Mouse (Mus musculus) G1E (cell line): ENCODE measurements at regions not wholly inside any gene's neighbourhood (a gene's known extent, or its start where the extent isn't known, plus 50 kb on each side); places are given as distances from the start of the nearest gene placed in this dataset.

Experiments
- ATAC-seq: 2 replicates; pipeline ENCODE4 v1.8.0; 2016; ENCODE audit warnings: mild to moderate bottlenecking; ENCODE audit not compliant: insufficient number of reproducible peaks, poor library complexity, low FRiP score, severe bottlenecking; ENCODE audit errors: extremely low read depth
- DNase-seq: peaks from one replicate; pipeline ENCODE4 v3.0.0; 2012; ENCODE audit warnings: low spot score
- H3K27me3 ChIP-seq: 2 replicates; pipeline ENCODE4 v1.6.1; 2012; ENCODE audit warnings: mild to moderate bottlenecking, low read length, inconsistent platforms; ENCODE audit not compliant: insufficient read depth
- H3K36me3 ChIP-seq: replicated peaks from 2 replicates; pipeline ENCODE3; 2012; ENCODE audit warnings: mild to moderate bottlenecking, inconsistent platforms
- H3K4me1 ChIP-seq: 2 replicates; pipeline ENCODE4 v1.6.1; 2012; ENCODE audit warnings: low read depth, low read length, inconsistent platforms, mixed read lengths; ENCODE audit not compliant: insufficient read depth
- H3K4me3 ChIP-seq: 2 replicates; pipeline ENCODE4 v1.5.1; 2012; ENCODE audit warnings: low read depth, mild to moderate bottlenecking, inconsistent platforms, low read length, moderate library complexity, mixed read lengths
- H3K9me3 ChIP-seq: replicated peaks from 2 replicates; pipeline ENCODE4 v1.6.1; 2012; ENCODE audit warnings: inconsistent platforms
- CTCF ChIP-seq: IDR thresholded peaks from 2 replicates; pipeline ENCODE4 v1.5.1; 2012; ENCODE audit warnings: low read depth, low read length, inconsistent platforms, mixed read lengths
- GATA1 ChIP-seq: IDR thresholded peaks from 2 replicates; pipeline ENCODE4 v1.6.1; 2012; ENCODE audit warnings: borderline replicate concordance, low read length, inconsistent platforms, mixed read lengths
- GATA2 ChIP-seq: IDR thresholded peaks from 2 replicates; pipeline ENCODE4 v1.6.1; 2012; ENCODE audit warnings: low read depth, low read length, inconsistent platforms, borderline replicate concordance
- POLR2AphosphoS5 ChIP-seq: IDR thresholded peaks from 2 replicates; pipeline ENCODE4 v1.6.1; 2012; ENCODE audit warnings: low read depth, low read length, inconsistent platforms; ENCODE audit not compliant: insufficient replicate concordance
- TAL1 ChIP-seq: conservative IDR thresholded peaks from 2 replicates; pipeline ENCODE4 v1.6.1; 2012; ENCODE audit warnings: low read depth, low read length, inconsistent platforms, mixed read lengths

GRCm38 (mm10) chr10:67711961-67712360 is 163.2 kb upstream of the Ado start:
- Histone ChIP-seq H3K4me3 (no peak overlapping the region), H3K36me3 (no peaks in the 10 kb centered on the region), H3K9me3 (peaks cover 8% of the 10 kb centered on the region), H3K27me3 (no peaks in the 10 kb centered on the region), H3K4me1 (no peaks in the 10 kb centered on the region)
- TF ChIP-seq GATA1: no peak
- TF ChIP-seq TAL1: no peak
- TF ChIP-seq CTCF: no peak
- TF ChIP-seq POLR2AphosphoS5: no peak
- no peak for TF ChIP-seq GATA2
- no peak for DNase-seq
- no peak for ATAC-seq

DNA sequence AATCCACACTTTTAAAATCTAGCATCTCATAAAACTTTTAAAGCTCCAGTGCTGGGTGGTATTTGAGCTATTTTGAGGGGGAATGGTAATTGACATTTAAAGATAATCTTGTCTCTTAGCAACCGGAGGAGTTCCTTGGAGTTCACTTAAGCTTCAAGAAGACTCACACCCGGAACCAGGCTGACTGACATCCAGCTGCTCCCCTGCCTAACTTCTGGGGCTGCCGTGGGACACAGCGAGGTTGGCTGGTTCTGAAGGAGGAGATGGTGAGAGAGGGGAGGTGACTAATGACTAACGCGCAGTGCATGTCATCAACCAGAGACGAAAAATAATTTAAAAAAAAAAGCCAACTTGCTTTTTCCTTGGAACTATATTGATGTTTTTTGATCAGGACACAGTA is 157.7 kb upstream of the Ado start:
- TF ChIP-seq CTCF: no peak
- TF ChIP-seq TAL1: no peak
- no peak for TF ChIP-seq GATA1
- no peak for TF ChIP-seq GATA2
- TF ChIP-seq POLR2AphosphoS5: no peak
- peaks cover 5% of the 10 kb centered on the region for H3K9me3 ChIP-seq
- no peaks in the 10 kb centered on the region for H3K4me1 ChIP-seq
- H3K36me3 ChIP-seq: no peaks in the 10 kb centered on the region
- no peaks in the 10 kb centered on the region for H3K27me3 ChIP-seq
- no peak overlapping the region for H3K4me3 ChIP-seq
- DNase-seq: no peak
- ATAC-seq: no peak

- Histone ChIP-seq H3K9me3 (peaks cover 6% of the 10 kb centered on the region), H3K4me3 (no peak overlapping the region), H3K27me3 (no peaks in the 10 kb centered on the region), H3K4me1 (no peaks in the 10 kb centered on the region), H3K36me3 (no peaks in the 10 kb centered on the region)
- no peak for DNase-seq
- no peak for ATAC-seq
- TF ChIP-seq GATA2: no peak
- TF ChIP-seq CTCF: no peak
- no peak for TF ChIP-seq GATA1
- no peak for TF ChIP-seq POLR2AphosphoS5
- TF ChIP-seq TAL1: no peak
These were observed 154.2 kb upstream of the Ado start for GRCm38 (mm10) chr10:67702783-67703455.

DNA sequence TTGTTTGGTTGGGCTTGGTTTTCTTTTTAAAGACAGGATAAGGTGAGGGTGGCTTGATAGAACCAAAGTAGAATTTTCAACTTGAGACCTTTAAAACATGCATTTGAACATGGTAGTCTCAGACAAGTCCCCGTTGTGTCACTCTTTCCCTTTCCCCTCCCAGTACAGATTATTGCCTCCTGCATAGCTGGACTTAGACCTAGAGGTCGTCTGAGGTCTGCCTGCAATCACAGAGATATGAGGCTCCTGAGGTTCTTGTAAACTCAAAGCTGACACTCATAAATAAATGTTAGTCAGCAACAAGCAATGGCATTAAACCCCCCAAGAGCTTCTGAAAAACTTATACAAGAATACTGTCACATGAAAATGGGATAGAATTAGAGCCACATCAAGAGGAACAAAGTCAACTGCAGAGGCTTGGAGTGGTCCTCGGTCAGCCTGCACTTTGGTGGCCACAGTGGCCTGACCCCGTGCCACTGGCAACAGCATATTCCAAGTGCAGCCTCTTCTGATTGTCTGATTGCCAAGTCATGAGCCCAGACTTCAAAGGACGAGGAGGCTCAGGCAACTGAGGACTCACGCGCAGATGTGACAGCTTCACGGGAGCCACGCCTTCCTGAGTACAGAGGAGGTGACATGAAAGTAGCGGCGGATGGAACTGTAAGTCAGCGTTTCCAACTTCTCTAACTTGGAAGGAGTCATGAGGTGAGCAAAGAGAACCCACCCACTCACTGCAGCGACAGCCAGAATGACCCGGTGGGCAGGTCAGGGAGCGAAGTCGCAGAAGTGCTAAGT is 148.8 kb upstream of the Ado start:
- DNase-seq: no peak

DNA sequence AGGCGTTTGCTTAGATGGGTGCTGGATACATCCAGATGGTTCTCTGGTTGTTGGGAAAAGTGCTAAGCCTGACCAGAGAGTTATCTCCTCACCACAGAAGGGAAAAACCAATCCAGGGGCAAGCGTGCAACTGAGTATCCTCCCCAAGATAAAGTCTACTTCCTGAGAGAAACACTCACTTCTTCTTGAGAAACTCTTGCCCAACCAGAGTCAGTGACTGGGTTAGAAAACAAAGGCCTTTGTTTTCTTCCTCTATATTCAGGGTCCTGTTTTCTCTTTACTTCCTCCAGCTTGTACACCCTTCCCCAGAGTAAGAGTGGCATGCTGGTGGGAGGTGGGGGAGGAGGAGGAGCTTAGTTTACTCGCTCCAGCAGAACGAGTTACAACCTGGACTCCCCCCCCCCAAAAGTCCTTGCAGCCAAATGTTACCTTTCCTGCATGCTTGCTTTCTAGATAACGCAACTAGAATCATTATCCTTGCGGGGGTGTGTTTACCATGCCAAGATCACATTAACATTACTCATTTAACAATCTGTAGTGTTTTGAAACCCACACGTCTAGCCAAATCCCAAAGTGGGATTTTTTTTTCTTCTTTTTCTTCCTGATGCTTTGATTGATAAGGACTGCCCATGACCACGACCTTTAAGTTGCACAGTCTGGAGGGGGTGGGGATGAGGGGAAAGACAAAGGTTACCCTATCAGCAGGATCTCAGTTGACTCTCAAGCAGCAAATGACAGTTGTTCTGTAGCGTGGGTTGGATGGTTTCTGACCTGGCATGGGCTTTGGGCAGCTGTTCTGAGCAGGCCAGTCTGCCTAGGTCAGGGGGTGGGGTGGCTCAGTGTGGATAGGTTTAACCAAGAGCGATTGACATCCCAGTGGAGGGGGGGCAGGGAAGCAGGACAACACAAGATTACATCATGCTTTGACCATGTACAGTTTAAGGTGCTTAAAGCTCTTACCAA is 147.4 kb upstream of the Ado start:
- Histone ChIP-seq H3K36me3 (no peaks in the 10 kb centered on the region), H3K9me3 (peaks cover 7% of the 10 kb centered on the region), H3K4me3 (no peak overlapping the region), H3K4me1 (no peaks in the 10 kb centered on the region), H3K27me3 (no peaks in the 10 kb centered on the region)
- no peak for DNase-seq
- TF ChIP-seq POLR2AphosphoS5 (no peak), GATA1 (no peak), CTCF (no peak), GATA2 (no peak), TAL1 (no peak)
- no peak for ATAC-seq

More for the DNA sequence above, 148.8 kb upstream of the Ado start:
- Histone ChIP-seq H3K27me3 (no peaks in the 10 kb centered on the region), H3K4me1 (no peaks in the 10 kb centered on the region), H3K36me3 (no peaks in the 10 kb centered on the region), H3K9me3 (peaks cover 7% of the 10 kb centered on the region), H3K4me3 (no peak overlapping the region)
- no peak for TF ChIP-seq GATA2
- no peak for TF ChIP-seq CTCF
- TF ChIP-seq TAL1: no peak
- TF ChIP-seq GATA1: no peak
- no peak for TF ChIP-seq POLR2AphosphoS5
- no peak for ATAC-seq
